Mouse (Mus musculus) myocyte (in vitro differentiated cells): ENCODE measurements around the gene Akap4. TPM values are rescaled to one million over a fixed set of nuclear protein-coding genes. Genes with fewer than 3 reads are reported as not detected.

Experiments
- H3K27me3 ChIP-seq: one replicate; pipeline ENCODE4 v1.6.1; 2011; ENCODE audit not compliant: control insufficient read depth, insufficient read depth, insufficient read length
- H3K36me3 ChIP-seq: one replicate; pipeline ENCODE4 v1.6.1; 2011; ENCODE audit not compliant: control insufficient read depth, insufficient read depth
- H3K4me2 ChIP-seq: one replicate; pipeline ENCODE4 v1.6.1; 2011; ENCODE audit warnings: low read depth, control low read depth
- H3K4me3 ChIP-seq: one replicate; pipeline ENCODE4 v1.5.1; 2011; ENCODE audit warnings: mild to moderate bottlenecking, control low read depth, moderate library complexity
- H3K79me2 ChIP-seq: one replicate; pipeline ENCODE4 v1.6.1; 2011; ENCODE audit not compliant: control insufficient read depth, insufficient read depth
- H3ac ChIP-seq: one replicate; pipeline ENCODE4 v1.6.1; 2011; ENCODE audit not compliant: control insufficient read depth, insufficient read length
- CEBPB ChIP-seq: IDR thresholded peaks from 2 replicates; pipeline ENCODE4 v1.6.1; 2011; ENCODE audit warnings: mild to moderate bottlenecking, moderate library complexity; ENCODE audit not compliant: poor library complexity, insufficient read depth, severe bottlenecking
- E2F4 ChIP-seq: IDR thresholded peaks from one replicate; pipeline ENCODE4 v1.6.1; 2011; ENCODE audit warnings: mild to moderate bottlenecking, control low read depth, moderate library complexity; ENCODE audit not compliant: insufficient read depth
- MAX ChIP-seq: IDR thresholded peaks from one replicate; pipeline ENCODE4 v1.6.1; 2011; ENCODE audit warnings: low read depth, mild to moderate bottlenecking, control low read depth
- MYOD1 ChIP-seq, 3 experiments: IDR thresholded peaks; one replicate each; pipeline ENCODE4 v1.6.1; 2011; ENCODE audit warnings: control low read depth in 2 of 3, low read depth in 2 of 3, mild to moderate bottlenecking in 2 of 3, moderate library complexity in 1 of 3; ENCODE audit not compliant: insufficient read length in 2 of 3, control insufficient read depth in 1 of 3
- MYOG ChIP-seq, 3 experiments: IDR thresholded peaks; one replicate each; pipeline ENCODE4 v1.6.1; 2011; ENCODE audit warnings: control low read depth in 2 of 3, low read depth in 2 of 3, mild to moderate bottlenecking in 2 of 3; ENCODE audit not compliant: insufficient read length in 2 of 3, control insufficient read depth in 1 of 3, insufficient read depth in 1 of 3
- POLR2A ChIP-seq: IDR thresholded peaks from one replicate; pipeline ENCODE4 v1.6.1; 2011; ENCODE audit warnings: low read depth, mild to moderate bottlenecking, control low read depth, moderate library complexity; ENCODE audit not compliant: insufficient read length
- POLR2AphosphoS2 ChIP-seq: IDR thresholded peaks from one replicate; pipeline ENCODE4 v1.6.1; 2011; ENCODE audit warnings: low read depth, control low read depth; ENCODE audit not compliant: insufficient read length
- REST ChIP-seq: IDR thresholded peaks from one replicate; pipeline ENCODE4 v1.6.1; 2011; ENCODE audit warnings: mild to moderate bottlenecking, control low read depth, moderate library complexity; ENCODE audit not compliant: insufficient read depth, insufficient read length
- SRF ChIP-seq: IDR thresholded peaks from one replicate; pipeline ENCODE4 v1.6.1; 2011; ENCODE audit warnings: low read depth; ENCODE audit not compliant: control insufficient read depth, insufficient read length
- TCF12 ChIP-seq: IDR thresholded peaks from one replicate; pipeline ENCODE4 v1.6.1; 2011; ENCODE audit warnings: mild to moderate bottlenecking, control low read depth; ENCODE audit not compliant: poor library complexity, insufficient read depth, severe bottlenecking
- TCF3 ChIP-seq: IDR thresholded peaks from one replicate; pipeline ENCODE4 v1.6.1; 2011; ENCODE audit warnings: low read depth, control low read depth; ENCODE audit not compliant: insufficient read length
- USF1 ChIP-seq: IDR thresholded peaks from one replicate; pipeline ENCODE4 v1.6.1; 2011; ENCODE audit warnings: low read depth, mild to moderate bottlenecking, control low read depth, moderate library complexity
- polyA plus RNA-seq: library from polyadenylated mRNA; unstranded; fragments of >200 nt; fragmentation: generic; extraction: Trizol; gene quantifications from one replicate; pipeline ENCODE4 v1.2.1, GENCODE M21; 2012; ENCODE audit warnings: missing spikeins

Gene Akap4
- polyA plus RNA-seq = not detected

GRCm38 (mm10) chrX:7067219-7067618 lies at the start of gene Akap4:
Gene Akap4, plus strand, starts transcription at chrX:7067519.
- Histone ChIP-seq H3ac (no peak within 1 kb of the TSS), H3K4me3 (no peak within 1 kb of the TSS), H3K27me3 (no peaks in the 10 kb centered on the region), H3K4me2 (no peak within 1 kb of the TSS), H3K36me3 (no peaks in the 10 kb centered on the region), H3K79me2 (no peaks in the 10 kb centered on the region)
- TF ChIP-seq E2F4 (no peak), CEBPB (no peak), MYOD1 (IDR thresholded peaks at IDR 0.05; ENCODE audit: control insufficient read depth in 1 of 3, insufficient read length in 2 of 3, low read depth in 2 of 3) (no peak), POLR2A (no peak), MYOG (IDR thresholded peaks at IDR 0.05; ENCODE audit: control insufficient read depth in 1 of 3, insufficient read depth in 1 of 3, insufficient read length in 2 of 3, low read depth in 2 of 3) (no peak), USF1 (no peak), REST (no peak), TCF3 (no peak), POLR2AphosphoS2 (no peak), TCF12 (no peak), MAX (no peak), SRF (no peak)

- H3K79me2 ChIP-seq = no peaks in the 10 kb centered on the region
- H3K4me2 ChIP-seq = no peak within 1 kb of the TSS
- TF ChIP-seq POLR2AphosphoS2 (no peak), TCF12 (no peak), SRF (no peak), TCF3 (no peak), MYOG (IDR thresholded peaks at IDR 0.05; ENCODE audit: control insufficient read depth in 1 of 3, insufficient read depth in 1 of 3, insufficient read length in 2 of 3, low read depth in 2 of 3) (no peak), E2F4 (no peak), POLR2A (no peak), USF1 (no peak), REST (no peak), CEBPB (no peak), MYOD1 (IDR thresholded peaks at IDR 0.05; ENCODE audit: control insufficient read depth in 1 of 3, insufficient read length in 2 of 3, low read depth in 2 of 3) (no peak), MAX (no peak)
- H3K36me3 ChIP-seq = no peaks in the 10 kb centered on the region
- no peak within 1 kb of the TSS for H3K4me3 ChIP-seq
- no peaks in the 10 kb centered on the region for H3K27me3 ChIP-seq
- H3ac ChIP-seq = no peak within 1 kb of the TSS
These were observed 25.8 kb upstream of the Akap4 start, which contains the start of gene Ccnb3 for GRCm38 (mm10) chrX:7041519-7041918. Gene Ccnb3, minus strand, starts transcription at chrX:7041619.

GRCm38 (mm10) chrX:7057056-7057455 lies 10.3 kb upstream of the Akap4 start:
- H3K4me2 ChIP-seq = no peak overlapping the region
- TF ChIP-seq E2F4 (no peak), CEBPB (no peak)

GRCm38 (mm10) chrX:7057634-7058033 lies 9.7 kb upstream of the Akap4 start:
- Histone ChIP-seq H3ac (no peak overlapping the region), H3K4me2 (no peak overlapping the region), H3K4me3 (no peak overlapping the region), H3K27me3 (no peaks in the 10 kb centered on the region), H3K36me3 (no peaks in the 10 kb centered on the region), H3K79me2 (no peaks in the 10 kb centered on the region)
- no peak for TF ChIP-seq MYOG (IDR thresholded peaks at IDR 0.05; ENCODE audit: control insufficient read depth in 1 of 3, insufficient read depth in 1 of 3, insufficient read length in 2 of 3, low read depth in 2 of 3)
- no peak for TF ChIP-seq TCF3
- TF ChIP-seq MYOD1 (IDR thresholded peaks at IDR 0.05; ENCODE audit: control insufficient read depth in 1 of 3, insufficient read length in 2 of 3, low read depth in 2 of 3) = no peak
- TF ChIP-seq MAX = no peak
- TF ChIP-seq POLR2A = no peak
- TF ChIP-seq REST = no peak
- no peak for TF ChIP-seq CEBPB
- no peak for TF ChIP-seq E2F4
- TF ChIP-seq SRF = no peak
- TF ChIP-seq POLR2AphosphoS2 = no peak
- TF ChIP-seq USF1 = no peak
- no peak for TF ChIP-seq TCF12

More at GRCm38 (mm10) chrX:7057056-7057455, 10.3 kb upstream of the Akap4 start:
- H3K36me3 ChIP-seq = no peaks in the 10 kb centered on the region
- H3K4me3 ChIP-seq = no peak overlapping the region
- no peaks in the 10 kb centered on the region for H3K79me2 ChIP-seq
- no peak overlapping the region for H3ac ChIP-seq
- H3K27me3 ChIP-seq = no peaks in the 10 kb centered on the region

- Histone ChIP-seq H3K79me2 (no peaks in the 10 kb centered on the region), H3K4me3 (no peak overlapping the region), H3ac (no peak overlapping the region), H3K36me3 (no peaks in the 10 kb centered on the region), H3K4me2 (no peak overlapping the region), H3K27me3 (no peaks in the 10 kb centered on the region)
- TF ChIP-seq SRF = no peak
- TF ChIP-seq MAX = no peak
- no peak for TF ChIP-seq E2F4
- TF ChIP-seq CEBPB = no peak
- no peak for TF ChIP-seq POLR2A
- no peak for TF ChIP-seq TCF3
- no peak for TF ChIP-seq USF1
- no peak for TF ChIP-seq POLR2AphosphoS2
- TF ChIP-seq MYOD1 (IDR thresholded peaks at IDR 0.05; ENCODE audit: control insufficient read depth in 1 of 3, insufficient read length in 2 of 3, low read depth in 2 of 3) = no peak
- TF ChIP-seq TCF12 = no peak
- TF ChIP-seq REST = no peak
- no peak for TF ChIP-seq MYOG (IDR thresholded peaks at IDR 0.05; ENCODE audit: control insufficient read depth in 1 of 3, insufficient read depth in 1 of 3, insufficient read length in 2 of 3, low read depth in 2 of 3)
These were observed 3.2 kb upstream of the Akap4 start for GRCm38 (mm10) chrX:7064109-7064508.
